Mouse (Mus musculus) heart, postnatal 25 days (tissue): ENCODE data around the gene 3110070M22Rik. TPM values are rescaled to one million over a fixed set of nuclear protein-coding genes. Genes with fewer than 3 reads are reported as not detected.
"Not testable (repeated sequence)": the region's sequence is repeated elsewhere in the genome, so short reads cannot be mapped to it uniquely, and the experiment has no call there.

ENCODE experiments used
- DNase-seq: peaks from one replicate; pipeline ENCODE4 v3.0.0; 2022; ENCODE audit warnings: low spot score
- intact Hi-C: fragments of 180-260 bp; cut with DNase I; formaldehyde crosslinking; loops from one replicate; pipeline ENCODE4 v1.15.1; 2025
- total RNA-seq, 2 experiments: library from RNA; stranded (reverse); gene quantifications; 2 replicates each; pipeline ENCODE4 v1.2.3; 2021

The 3110070M22Rik gene
- total RNA-seq: 1 to 10 TPM; 1.0 to 1.7 TPM

GRCm38 (mm10) chr13:119487880-119488580 lies at the start of gene 3110070M22Rik, which contains the start of gene Tmem267:
3110070M22Rik (minus strand) TSS chr13:119488383.
Tmem267 (plus strand) TSS chr13:119488039.
- intact Hi-C loops: no loop called here
- DNase-seq: peak; percentile 64

GRCm38 (mm10) chr13:119494938-119495337 lies 6.8 kb upstream of the 3110070M22Rik start:
- DNase-seq, intact Hi-C loops: not testable (repeated sequence)

GRCm38 (mm10) chr13:119492083-119492482 lies 3.9 kb upstream of the 3110070M22Rik start:
- intact Hi-C loops, DNase-seq: not testable (repeated sequence)

- intact Hi-C loops: no loop called here
- no peak for DNase-seq
Measured at GRCm38 (mm10) chr13:119487354-119487753, 829 bp downstream of the 3110070M22Rik start.

GRCm38 (mm10) chr13:119477789-119478188 lies 10.4 kb downstream of the 3110070M22Rik start:
- intact Hi-C loops: no loop called here
- no peak for DNase-seq

- intact Hi-C loops: no loop called here
- DNase-seq: no peak
Measured at GRCm38 (mm10) chr13:119476631-119477030, 11.6 kb downstream of the 3110070M22Rik start.

GRCm38 (mm10) chr13:119462596-119463560 lies 25.3 kb downstream of the 3110070M22Rik start, which contains the start of gene 4833420G17Rik:
4833420G17Rik (plus strand) TSS chr13:119462768.
- intact Hi-C loops: loop anchor here (2.0 to 5.0 kb wide), 2 partner anchors 34 to 66 kb away; partner anchors contain the start of gene Paip1
- DNase-seq: peak; percentile 77

GRCm38 (mm10) chr13:119461900-119462595 lies 26.1 kb downstream of the 3110070M22Rik start:
- no peak for DNase-seq
- intact Hi-C loops: loop anchor here (2.0 to 5.0 kb wide), 2 partner anchors 33 to 65 kb away; partner anchors contain the start of gene Paip1

GRCm38 (mm10) chr13:119456342-119456741 lies 31.8 kb downstream of the 3110070M22Rik start:
- DNase-seq: no peak
- intact Hi-C loops: no loop called here

GRCm38 (mm10) chr13:119455082-119455481 lies 33.1 kb downstream of the 3110070M22Rik start:
- intact Hi-C loops: no loop called here
- DNase-seq: no peak

GRCm38 (mm10) chr13:119453563-119453962 lies 34.6 kb downstream of the 3110070M22Rik start:
- DNase-seq: no peak
- intact Hi-C loops: no loop called here

GRCm38 (mm10) chr13:119442244-119442643 lies 45.9 kb downstream of the 3110070M22Rik start:
- intact Hi-C loops: no loop called here
- no peak for DNase-seq

Other genes starting within 250 kb of the 3110070M22Rik start
- gene Paip1, start 59.8 kb downstream of the 3110070M22Rik start, total RNA-seq: 100 to 1,000 TPM; 102 to 105 TPM
- gene 4833420G17Rik, start 25.6 kb downstream of the 3110070M22Rik start, total RNA-seq: 1 to 10 TPM; 8.7 to 9.6 TPM
- gene Tmem267, start 344 bp downstream of the 3110070M22Rik start, total RNA-seq: 10 to 100 TPM; 11.7 to 13.2 TPM
- gene Ccl28, start 135.4 kb upstream of the 3110070M22Rik start, total RNA-seq: under 1 TPM in 1 of 2 experiments, not detected in 1; 0.06 TPM
- 10 to 100 TPM; 45.2 to 46.3 TPM for gene Hmgcs1, start 202.0 kb upstream of the 3110070M22Rik start, total RNA-seq